Mouse (Mus musculus): Measurements from ENCODE around the gene Cltrn.

DNA sequence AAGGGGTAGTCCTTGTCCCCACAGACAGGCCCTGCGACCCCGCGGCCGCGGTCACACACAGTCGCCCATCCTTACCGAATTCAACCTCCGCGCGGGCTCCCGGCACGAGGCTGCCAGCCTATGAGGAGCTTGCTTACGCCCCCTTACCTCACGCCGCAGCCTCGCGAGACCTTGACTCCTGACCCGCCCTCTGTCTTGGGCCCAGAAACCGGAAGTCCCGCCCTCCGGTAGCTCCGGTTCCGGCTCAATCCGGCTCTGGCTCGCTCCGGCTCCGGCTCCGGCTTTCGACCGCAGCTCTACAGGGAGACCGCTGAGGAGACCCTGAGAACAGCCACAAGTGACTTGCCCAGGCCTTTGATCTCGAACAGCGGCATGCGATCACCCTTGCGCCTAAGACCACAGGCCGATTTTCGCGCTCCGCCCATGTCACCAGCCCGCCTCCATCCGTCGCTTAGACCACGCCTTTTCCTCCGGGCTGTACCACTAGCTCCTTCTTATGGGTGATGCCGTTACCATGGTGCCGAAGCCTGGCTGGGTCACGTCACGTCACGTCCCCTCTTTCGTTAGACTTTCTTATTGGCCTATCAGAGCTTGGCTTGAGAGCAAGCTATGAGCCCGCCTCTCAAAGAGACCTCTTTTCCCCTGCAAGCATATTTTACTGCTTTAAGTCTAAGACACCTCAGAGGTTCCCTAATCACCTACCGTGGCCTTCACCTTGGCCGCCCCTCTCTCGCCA is 12.4 kb upstream of the Cltrn start, which contains the start of gene Siah1b:
- TF ChIP-seq CTCF (IDR thresholded peaks at IDR 0.05; ENCODE audit: control insufficient read depth, insufficient read depth, insufficient read length) = no peak
- TF ChIP-seq MYOD1 (IDR thresholded peaks at IDR 0.05; ENCODE audit: control insufficient read depth, insufficient read length, low read depth) = no peak
- peak; percentile 57 for TF ChIP-seq MAX (IDR thresholded peaks at IDR 0.05)
- TF ChIP-seq FOSL1 (IDR thresholded peaks at IDR 0.05; ENCODE audit: insufficient read depth, low read length, poor library complexity, severe bottlenecking) = no peak

Data from C2C12 (cell line).